Mouse (Mus musculus): ENCODE data around the gene Lrrc58. TPM values are rescaled to one million over a fixed set of nuclear protein-coding genes. Genes with fewer than 3 reads are reported as not detected.

Lrrc58 gene
- polyA plus RNA-seq, 1 experiment from 2014 or later = 61.2 TPM

DNA sequence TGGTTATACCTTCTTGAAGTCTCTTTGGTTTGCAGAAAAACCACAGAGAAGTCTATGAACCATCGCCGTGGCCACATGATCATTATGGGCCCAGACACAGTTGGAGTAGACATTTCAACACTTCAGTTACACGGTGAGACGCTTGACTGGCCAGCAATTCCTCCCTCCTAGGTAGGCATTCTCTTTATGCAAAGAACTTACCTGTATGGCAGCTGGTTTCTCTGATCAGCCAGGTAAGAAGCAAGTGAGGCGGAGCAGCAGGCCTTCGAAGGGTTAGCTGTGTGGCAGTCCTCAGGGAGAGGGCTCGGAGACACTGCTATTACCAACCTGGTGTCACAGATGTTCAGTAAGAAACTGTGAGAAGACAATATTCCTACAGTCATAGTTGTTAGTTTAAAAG, 8.0 kb upstream of the Lrrc58 start:
- Histone ChIP-seq H3K4me2 (replicated peaks; ENCODE audit: low read depth, low read length) (no peak overlapping the region), H3K36me3 (ENCODE audit: control insufficient read depth, insufficient read depth, low read length) (no peaks in the 10 kb centered on the region), H3K9me3 (ENCODE audit: control insufficient read depth, low read depth, low read length) (no peaks in the 10 kb centered on the region), H3K4me3 (ENCODE audit: low read depth, low read length) (no peak overlapping the region), H3K27me3 (ENCODE audit: control insufficient read depth, insufficient read depth, low read length) (no peaks in the 10 kb centered on the region), H3K9ac (replicated peaks; ENCODE audit: low read depth, low read length) (no peak overlapping the region), H3K27ac (ENCODE audit: low read length) (no peak overlapping the region), H3K4me1 (ENCODE audit: control insufficient read depth, insufficient read depth, low read length) (no peaks in the 10 kb centered on the region)
- no peak for ATAC-seq (ENCODE audit: insufficient number of reproducible peaks, insufficient read depth, low FRiP score, low read depth)
- 87% methylated on average over 7 of the region's 7 CpGs for WGBS

DNA sequence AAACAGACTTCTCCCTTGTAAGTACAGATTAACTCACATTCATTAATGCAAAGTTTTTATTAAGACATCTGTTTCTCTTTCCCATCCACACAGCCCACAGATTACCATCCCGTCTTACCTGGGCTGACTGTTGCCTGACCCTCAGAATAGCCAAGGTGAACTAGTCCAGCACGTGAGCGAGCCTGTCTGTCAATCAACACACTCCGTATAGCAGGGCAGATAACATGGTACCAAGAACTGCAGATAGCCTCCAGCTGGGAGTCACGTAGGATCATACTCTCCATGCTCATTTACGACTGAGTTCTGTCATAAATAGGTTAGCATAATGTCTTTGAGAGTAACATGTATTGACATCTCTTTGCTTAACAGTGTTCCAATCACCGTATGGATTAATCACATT, 7.2 kb upstream of the Lrrc58 start, which contains the start of gene Gm36028:
Gm36028 (minus strand) TSS at position 118 of the 400 bp plus-strand sequence.
- no peaks in the 10 kb centered on the region for H3K9me3 ChIP-seq (ENCODE audit: control insufficient read depth, low read depth, low read length)
- no peaks in the 10 kb centered on the region for H3K4me1 ChIP-seq (ENCODE audit: control insufficient read depth, insufficient read depth, low read length)
- no peak within 1 kb of the TSS for H3K4me2 ChIP-seq (replicated peaks; ENCODE audit: low read depth, low read length)
- WGBS = 75% methylated on average over 7 of the region's 7 CpGs
- ATAC-seq (ENCODE audit: insufficient number of reproducible peaks, insufficient read depth, low FRiP score, low read depth) = no peak
- no peaks in the 10 kb centered on the region for H3K27me3 ChIP-seq (ENCODE audit: control insufficient read depth, insufficient read depth, low read length)
- H3K4me3 ChIP-seq (ENCODE audit: low read depth, low read length) = no peak within 1 kb of the TSS
- H3K36me3 ChIP-seq (ENCODE audit: control insufficient read depth, insufficient read depth, low read length) = no peaks in the 10 kb centered on the region
- H3K9ac ChIP-seq (replicated peaks; ENCODE audit: low read depth, low read length) = no peak within 1 kb of the TSS
- H3K27ac ChIP-seq (ENCODE audit: low read length) = no peak within 1 kb of the TSS

DNA sequence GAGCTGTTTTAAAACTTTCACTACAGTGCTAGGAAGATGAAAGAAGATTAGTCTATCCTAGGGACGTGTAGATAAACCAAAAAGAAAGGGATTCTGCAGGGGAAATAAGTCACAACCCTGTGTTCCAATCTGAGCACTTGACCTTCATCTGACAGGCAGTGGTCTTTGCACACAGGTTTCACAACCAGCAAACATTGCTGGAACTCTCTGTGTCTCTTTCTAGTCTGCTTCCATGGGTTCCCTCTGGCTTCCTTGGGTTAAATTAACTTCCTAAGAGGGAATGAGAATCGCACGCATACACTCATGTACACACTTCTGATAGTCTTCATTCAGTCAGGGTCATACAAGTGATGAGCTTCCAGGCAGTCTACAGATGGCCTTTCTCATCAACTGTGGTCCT, 4.3 kb upstream of the Lrrc58 start:
- no peak for ATAC-seq (ENCODE audit: insufficient number of reproducible peaks, insufficient read depth, low FRiP score, low read depth)
- 76% methylated on average over 3 of the region's 3 CpGs for WGBS
- Histone ChIP-seq H3K4me2 (replicated peaks; ENCODE audit: low read depth, low read length) (no peak overlapping the region), H3K4me1 (ENCODE audit: control insufficient read depth, insufficient read depth, low read length) (no peaks in the 10 kb centered on the region), H3K4me3 (ENCODE audit: low read depth, low read length) (no peak overlapping the region), H3K27ac (ENCODE audit: low read length) (no peak overlapping the region), H3K27me3 (ENCODE audit: control insufficient read depth, insufficient read depth, low read length) (no peaks in the 10 kb centered on the region), H3K36me3 (ENCODE audit: control insufficient read depth, insufficient read depth, low read length) (no peaks in the 10 kb centered on the region), H3K9ac (replicated peaks; ENCODE audit: low read depth, low read length) (no peak overlapping the region), H3K9me3 (ENCODE audit: control insufficient read depth, low read depth, low read length) (no peaks in the 10 kb centered on the region)

DNA sequence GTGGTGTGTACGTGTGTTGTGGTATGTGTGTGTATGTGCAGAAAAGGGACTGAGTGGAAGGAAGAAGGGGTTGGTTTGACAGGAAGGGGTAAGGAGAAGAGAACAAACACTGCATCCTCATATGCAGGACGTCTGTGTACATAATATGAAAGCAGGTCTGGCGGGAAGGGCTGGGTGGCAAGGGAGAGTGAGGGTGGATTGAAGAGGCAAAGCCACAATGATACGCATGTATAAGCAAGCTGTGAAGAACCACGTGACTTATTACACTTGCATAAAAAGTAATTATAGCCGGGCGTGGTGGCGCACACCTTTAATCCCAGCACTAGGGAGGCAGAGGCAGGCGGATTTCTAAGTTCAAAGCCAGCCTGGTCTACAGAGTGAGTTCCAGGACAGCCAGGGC, 2.3 kb upstream of the Lrrc58 start:
- no peak overlapping the region for H3K27ac ChIP-seq (ENCODE audit: low read length)
- no peaks in the 10 kb centered on the region for H3K36me3 ChIP-seq (ENCODE audit: control insufficient read depth, insufficient read depth, low read length)
- no peaks in the 10 kb centered on the region for H3K9me3 ChIP-seq (ENCODE audit: control insufficient read depth, low read depth, low read length)
- no peak for ATAC-seq (ENCODE audit: insufficient number of reproducible peaks, insufficient read depth, low FRiP score, low read depth)
- no peaks in the 10 kb centered on the region for H3K27me3 ChIP-seq (ENCODE audit: control insufficient read depth, insufficient read depth, low read length)
- no peak overlapping the region for H3K4me2 ChIP-seq (replicated peaks; ENCODE audit: low read depth, low read length)
- H3K9ac ChIP-seq (replicated peaks; ENCODE audit: low read depth, low read length) = no peak overlapping the region
- H3K4me3 ChIP-seq (ENCODE audit: low read depth, low read length) = no peak overlapping the region
- WGBS = 81% methylated on average over 9 of the region's 9 CpGs
- peaks cover 9% of the 10 kb centered on the region; the same call in 1 of the 2 replicates for H3K4me1 ChIP-seq (ENCODE audit: control insufficient read depth, insufficient read depth, low read length)

DNA sequence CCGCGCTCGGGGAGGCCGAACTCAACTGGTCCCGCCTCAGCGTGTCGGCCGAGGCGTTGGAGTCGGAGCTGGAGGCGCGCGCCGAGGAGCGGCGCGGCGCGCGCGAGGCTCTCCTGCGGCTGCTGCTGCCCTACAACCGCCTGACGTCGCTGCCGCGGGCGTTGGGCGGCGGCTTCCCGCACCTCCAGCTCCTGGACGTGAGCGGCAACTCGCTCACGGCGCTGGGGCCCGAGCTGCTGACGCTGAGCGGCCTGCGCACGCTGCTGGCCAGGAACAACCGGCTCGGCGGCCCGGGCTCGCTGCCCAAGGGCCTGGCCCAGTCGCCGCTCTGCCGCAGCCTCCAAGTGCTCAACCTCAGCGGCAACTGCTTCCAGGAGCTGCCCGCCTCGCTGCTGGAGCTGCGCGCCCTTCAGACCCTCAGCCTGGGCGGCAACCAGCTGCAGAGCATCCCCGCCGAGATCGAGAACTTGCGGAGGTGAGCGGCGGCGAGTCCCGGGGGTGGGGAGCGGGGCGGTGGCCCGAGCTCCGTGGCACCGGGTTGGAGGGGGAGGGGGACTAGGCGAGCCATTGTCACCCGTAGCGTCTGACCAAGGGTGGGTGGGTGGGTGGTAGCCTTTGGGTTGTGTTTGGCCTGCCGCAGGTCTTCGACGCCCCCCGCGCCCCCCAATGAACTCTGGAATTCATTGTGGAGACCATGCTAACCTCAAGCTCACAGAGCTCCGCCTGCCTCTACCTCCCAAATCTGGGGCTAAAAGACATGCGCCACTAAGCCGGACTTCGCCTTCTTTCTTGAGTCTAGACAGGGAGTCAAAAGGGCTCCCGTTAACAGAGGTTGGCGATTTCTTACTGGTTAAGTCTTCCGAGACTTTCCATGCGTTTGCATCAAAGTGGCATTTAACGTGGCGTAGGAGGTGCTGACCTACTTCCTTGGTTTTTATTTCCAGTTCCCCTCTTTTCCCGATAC, 599 bp downstream of the Lrrc58 start:
- WGBS = under 1% methylated on average over 72 of the region's 87 CpGs
- peak; percentile 64 for ATAC-seq (ENCODE audit: insufficient number of reproducible peaks, insufficient read depth, low FRiP score, low read depth)
- Histone ChIP-seq H3K4me3 (ENCODE audit: low read depth, low read length) (peak overlapping the region; percentile 99), H3K4me1 (ENCODE audit: control insufficient read depth, insufficient read depth, low read length) (peaks cover 16% of the 10 kb centered on the region; the same call in 1 of the 2 replicates), H3K27ac (ENCODE audit: low read length) (peak overlapping the region; percentile 97), H3K36me3 (ENCODE audit: control insufficient read depth, insufficient read depth, low read length) (no peaks in the 10 kb centered on the region), H3K4me2 (replicated peaks; ENCODE audit: low read depth, low read length) (peak overlapping the region; percentile 67), H3K9me3 (ENCODE audit: control insufficient read depth, low read depth, low read length) (no peaks in the 10 kb centered on the region), H3K27me3 (ENCODE audit: control insufficient read depth, insufficient read depth, low read length) (no peaks in the 10 kb centered on the region), H3K9ac (replicated peaks; ENCODE audit: low read depth, low read length) (peak overlapping the region; percentile 99)

DNA sequence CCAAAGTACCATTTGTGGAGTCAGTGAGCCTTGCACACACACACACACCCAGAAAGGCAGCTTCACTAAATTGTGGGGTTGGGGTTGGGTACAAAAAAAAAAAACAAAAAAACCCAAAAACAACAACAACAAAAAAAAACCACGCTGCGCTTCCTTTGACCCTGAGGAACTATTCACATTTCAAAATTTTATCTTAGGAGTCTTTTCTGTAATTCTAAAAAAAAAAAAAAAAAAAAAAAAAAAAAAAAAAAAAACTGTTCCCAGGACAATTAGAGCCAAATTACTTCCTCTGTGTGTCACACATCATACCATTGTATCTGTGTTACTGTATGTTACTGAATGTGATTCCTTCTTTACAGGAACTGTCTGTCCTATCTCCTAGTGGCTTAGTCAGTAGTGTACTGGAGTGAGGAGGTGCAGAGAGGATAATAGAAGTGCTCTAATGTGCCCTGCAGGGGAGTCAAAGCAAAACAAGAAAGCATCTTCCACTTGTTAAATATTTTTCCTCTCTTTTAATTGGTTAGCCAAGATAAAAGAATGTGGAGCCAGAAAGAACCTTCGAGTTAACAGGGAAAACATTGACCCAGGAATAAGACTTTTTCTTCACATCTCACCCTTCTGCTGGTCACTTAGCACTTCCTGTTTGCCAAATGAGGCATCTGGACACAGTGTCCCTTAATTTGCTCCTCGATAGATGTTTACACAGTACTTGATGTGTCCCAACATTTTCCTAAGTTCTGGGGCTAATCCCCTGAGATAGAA, 1.5 kb downstream of the Lrrc58 start:
- H3K4me1 ChIP-seq (ENCODE audit: control insufficient read depth, insufficient read depth, low read length) = peaks cover 16% of the 10 kb centered on the region; the same call in 1 of the 2 replicates
- no peak for ATAC-seq (ENCODE audit: insufficient number of reproducible peaks, insufficient read depth, low FRiP score, low read depth)
- no peaks in the 10 kb centered on the region for H3K36me3 ChIP-seq (ENCODE audit: control insufficient read depth, insufficient read depth, low read length)
- peak overlapping the region; percentile 99 for H3K9ac ChIP-seq (replicated peaks; ENCODE audit: low read depth, low read length)
- 15% methylated on average over 4 of the region's 4 CpGs for WGBS
- peak overlapping the region; percentile 99 for H3K4me3 ChIP-seq (ENCODE audit: low read depth, low read length)
- H3K9me3 ChIP-seq (ENCODE audit: control insufficient read depth, low read depth, low read length) = no peaks in the 10 kb centered on the region
- H3K27me3 ChIP-seq (ENCODE audit: control insufficient read depth, insufficient read depth, low read length) = no peaks in the 10 kb centered on the region
- H3K27ac ChIP-seq (ENCODE audit: low read length) = peak overlapping the region; percentile 97; the same call in 1 of the 2 replicates
- H3K4me2 ChIP-seq (replicated peaks; ENCODE audit: low read depth, low read length) = peak overlapping the region; percentile 67

DNA sequence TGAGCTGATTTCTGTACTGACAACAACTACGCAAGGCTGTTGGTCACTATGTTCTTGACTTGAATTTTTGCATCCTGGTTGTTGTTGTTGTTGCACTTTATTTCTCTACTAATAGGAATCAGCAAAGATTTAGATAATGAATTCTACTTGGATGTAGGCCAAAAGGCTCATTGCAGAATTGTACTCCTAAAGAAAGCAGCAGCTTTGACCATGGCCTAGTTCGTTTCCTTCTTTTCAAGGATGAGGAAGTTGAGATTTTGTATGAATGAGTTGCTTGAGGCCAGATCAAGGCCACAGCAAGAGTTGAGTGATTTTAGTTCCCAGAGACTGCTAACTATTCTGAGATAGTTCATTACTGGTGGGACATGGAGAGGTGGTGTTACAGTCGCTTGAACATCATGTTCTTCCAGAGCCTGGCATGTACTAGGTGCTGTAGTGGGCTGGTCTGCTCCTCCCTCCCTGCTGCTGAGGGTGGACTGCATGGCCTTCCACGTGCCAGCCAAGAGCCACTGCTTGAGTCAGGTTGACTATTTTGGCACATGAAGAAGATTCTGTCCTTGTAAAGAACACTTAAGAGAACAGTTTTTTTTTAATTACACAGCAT, 3.0 kb downstream of the Lrrc58 start:
- Histone ChIP-seq H3K4me1 (ENCODE audit: control insufficient read depth, insufficient read depth, low read length) (peaks cover 16% of the 10 kb centered on the region; the same call in 1 of the 2 replicates), H3K4me3 (ENCODE audit: low read depth, low read length) (no peak overlapping the region), H3K27me3 (ENCODE audit: control insufficient read depth, insufficient read depth, low read length) (no peaks in the 10 kb centered on the region), H3K27ac (ENCODE audit: low read length) (no peak overlapping the region), H3K36me3 (ENCODE audit: control insufficient read depth, insufficient read depth, low read length) (no peaks in the 10 kb centered on the region), H3K9me3 (ENCODE audit: control insufficient read depth, low read depth, low read length) (no peaks in the 10 kb centered on the region), H3K4me2 (replicated peaks; ENCODE audit: low read depth, low read length) (peak overlapping the region; percentile 8; the same call in 1 of the 2 replicates), H3K9ac (replicated peaks; ENCODE audit: low read depth, low read length) (no peak overlapping the region)
- WGBS = 83% methylated on average over 4 of the region's 4 CpGs
- ATAC-seq (ENCODE audit: insufficient number of reproducible peaks, insufficient read depth, low FRiP score, low read depth) = no peak
